Mouse (Mus musculus): Measurements from ENCODE around the gene Tgm2. TPM values are rescaled to one million over a fixed set of nuclear protein-coding genes. Genes with fewer than 3 reads are reported as not detected.
A peak's percentile ranks its signal among the peaks of the same experiment; 100 is the strongest.

Gene Tgm2
- polyA plus RNA-seq, 2 experiments = 34.6 to 41.9 TPM

DNA sequence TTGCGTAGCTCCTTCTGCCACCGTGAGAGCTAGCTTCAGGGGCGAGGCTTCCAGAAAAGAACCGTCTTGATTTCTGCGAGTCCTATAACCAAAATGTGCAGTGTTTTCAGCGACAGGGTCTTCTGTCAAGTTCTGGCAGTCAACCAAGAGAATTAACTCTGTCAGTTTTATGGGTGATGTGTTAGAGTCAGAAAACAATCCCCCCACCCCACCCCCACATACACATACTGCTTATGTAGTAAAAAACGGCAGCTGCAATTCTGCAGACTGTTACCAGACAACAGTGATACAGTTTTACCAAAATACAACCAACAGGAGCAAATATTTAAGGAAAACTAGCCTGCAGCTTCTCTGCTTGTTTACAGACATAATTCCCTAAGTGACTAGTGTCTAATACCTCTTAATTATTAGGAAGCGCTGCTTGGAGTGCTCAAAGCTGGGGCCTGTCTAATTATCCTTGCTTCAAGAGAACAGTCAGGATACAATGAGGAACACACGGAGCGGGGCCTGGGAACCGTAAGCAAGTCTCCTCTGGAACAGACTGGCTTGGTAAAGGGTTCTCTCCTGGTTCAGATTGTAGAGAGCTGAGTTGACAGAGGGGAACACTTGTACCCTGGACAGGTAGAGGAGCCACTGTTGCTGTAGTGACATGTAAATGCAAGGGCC, 40.1 kb upstream of the Tgm2 start:
- Histone ChIP-seq H3K9me3 (ENCODE audit: control insufficient read depth, low read length) (no peaks in the 10 kb centered on the region), H3K4me1 (replicated peaks; ENCODE audit: control insufficient read depth in 2 of 2, insufficient read depth in 2 of 2, low read length in 1 of 2) (no peaks in the 10 kb centered on the region), H3K4me2 (ENCODE audit: low read depth) (no peak overlapping the region), H3K27me3 (ENCODE audit: control insufficient read depth, insufficient read depth, low read length) (no peaks in the 10 kb centered on the region; the same call in 1 of the 2 replicates), H3K36me3 (replicated peaks; ENCODE audit: control insufficient read depth, insufficient read depth, low read depth) (no peaks in the 10 kb centered on the region), H3K27ac (no peak overlapping the region), H3K9ac (replicated peaks) (no peak overlapping the region), H3K4me3 (ENCODE audit: insufficient read depth in 1 of 2, low read depth in 2 of 2, low read length in 2 of 2) (no peak overlapping the region)
- ATAC-seq (ENCODE audit: insufficient read depth) (no peak), DNase-seq (ENCODE audit: low read depth in 3 of 3, low spot score in 3 of 3) (no peak)
- WGBS (ENCODE audit: insufficient replicate concordance) = 62% methylated on average over 11 of the region's 11 CpGs
- TF ChIP-seq CTCF (IDR thresholded peaks at IDR 0.05; ENCODE audit: low read depth) (no peak), EP300 (IDR thresholded peaks at IDR 0.05; ENCODE audit: low read depth) (no peak)

DNA sequence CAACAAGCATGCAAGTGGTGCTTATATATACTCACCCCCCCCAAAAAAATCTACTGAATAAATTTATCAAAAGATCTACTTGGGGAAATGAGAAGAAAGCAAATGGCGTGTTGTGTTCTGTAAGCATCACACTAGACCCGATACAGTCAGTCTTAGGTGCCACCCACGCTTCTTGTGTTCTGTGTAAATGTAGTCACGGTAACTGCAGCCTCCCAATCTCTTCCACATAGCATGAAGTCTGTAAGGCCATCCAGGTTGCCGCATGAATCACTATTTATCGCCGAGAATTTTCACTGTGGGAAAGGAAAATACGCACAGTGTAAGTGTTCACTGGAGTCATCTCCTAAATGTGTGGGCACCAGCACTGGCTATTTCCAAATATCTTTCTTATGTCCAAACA, 37.0 kb upstream of the Tgm2 start:
- H3K27me3 ChIP-seq (ENCODE audit: control insufficient read depth, insufficient read depth, low read length) = no peaks in the 10 kb centered on the region
- no peak for DNase-seq (ENCODE audit: low read depth in 3 of 3, low spot score in 3 of 3)
- H3K4me1 ChIP-seq (replicated peaks; ENCODE audit: control insufficient read depth in 2 of 2, insufficient read depth in 2 of 2, low read length in 1 of 2) = peaks cover 0 to 11% of the 10 kb centered on the region in 2 experiments; a peak in 2 of 4 replicates
- no peaks in the 10 kb centered on the region for H3K36me3 ChIP-seq (replicated peaks; ENCODE audit: control insufficient read depth, insufficient read depth, low read depth)
- no peak overlapping the region for H3K9ac ChIP-seq (replicated peaks)
- no peaks in the 10 kb centered on the region for H3K9me3 ChIP-seq (ENCODE audit: control insufficient read depth, low read length)
- no peak overlapping the region for H3K4me3 ChIP-seq (ENCODE audit: insufficient read depth in 1 of 2, low read depth in 2 of 2, low read length in 2 of 2)
- no peak overlapping the region for H3K4me2 ChIP-seq (ENCODE audit: low read depth)
- WGBS (ENCODE audit: insufficient replicate concordance) = 71% methylated on average over 8 of the region's 8 CpGs
- H3K27ac ChIP-seq = no peak overlapping the region
- no peak for ATAC-seq (ENCODE audit: insufficient read depth)
- TF ChIP-seq CTCF (IDR thresholded peaks at IDR 0.05; ENCODE audit: low read depth) = no peak
- TF ChIP-seq EP300 (IDR thresholded peaks at IDR 0.05; ENCODE audit: low read depth) = no peak

- WGBS (ENCODE audit: insufficient replicate concordance) = 55% methylated on average over 6 of the region's 6 CpGs
- H3K27me3 ChIP-seq (ENCODE audit: control insufficient read depth, insufficient read depth, low read length) = no peaks in the 10 kb centered on the region
- H3K36me3 ChIP-seq (replicated peaks; ENCODE audit: control insufficient read depth, insufficient read depth, low read depth) = no peaks in the 10 kb centered on the region
- H3K4me3 ChIP-seq (ENCODE audit: insufficient read depth in 1 of 2, low read depth in 2 of 2, low read length in 2 of 2) = no peak overlapping the region
- H3K9me3 ChIP-seq (ENCODE audit: control insufficient read depth, low read length) = no peaks in the 10 kb centered on the region
- H3K4me1 ChIP-seq (replicated peaks; ENCODE audit: control insufficient read depth in 2 of 2, insufficient read depth in 2 of 2, low read length in 1 of 2) = peaks cover 0 to 15% of the 10 kb centered on the region in 2 experiments; a peak in 2 of 4 replicates
- DNase-seq (ENCODE audit: low read depth in 3 of 3, low spot score in 3 of 3) (no peak), ATAC-seq (ENCODE audit: insufficient read depth) (no peak)
- H3K27ac ChIP-seq = no peak overlapping the region
- TF ChIP-seq EP300 (IDR thresholded peaks at IDR 0.05; ENCODE audit: low read depth) = no peak
- TF ChIP-seq CTCF (IDR thresholded peaks at IDR 0.05; ENCODE audit: low read depth) = no peak
- H3K9ac ChIP-seq (replicated peaks) = no peak overlapping the region
- no peak overlapping the region for H3K4me2 ChIP-seq (ENCODE audit: low read depth)
Observed at GRCm38 (mm10) chr2:158181932-158182331, 35.7 kb upstream of the Tgm2 start.

GRCm38 (mm10) chr2:158180797-158181196, 34.6 kb upstream of the Tgm2 start:
- DNase-seq (ENCODE audit: low read depth in 3 of 3, low spot score in 3 of 3) = no peak

GRCm38 (mm10) chr2:158179370-158180111, 33.3 kb upstream of the Tgm2 start:
- no peaks in the 10 kb centered on the region for H3K36me3 ChIP-seq (replicated peaks; ENCODE audit: control insufficient read depth, insufficient read depth, low read depth)
- 29% methylated on average over 18 of the region's 18 CpGs for WGBS (ENCODE audit: insufficient replicate concordance)
- H3K27me3 ChIP-seq (ENCODE audit: control insufficient read depth, insufficient read depth, low read length) = no peaks in the 10 kb centered on the region; the same call in 1 of the 2 replicates
- DNase-seq (ENCODE audit: low read depth in 3 of 3, low spot score in 3 of 3) (no peak), ATAC-seq (ENCODE audit: insufficient read depth) (no peak)
- peak overlapping the region; percentile 59 for H3K4me2 ChIP-seq (ENCODE audit: low read depth)
- no peak overlapping the region for H3K9ac ChIP-seq (replicated peaks)
- peak overlapping the region; percentile 26 to 44; a peak in 3 of 4 replicates for H3K4me3 ChIP-seq (ENCODE audit: insufficient read depth in 1 of 2, low read depth in 2 of 2, low read length in 2 of 2)
- H3K27ac ChIP-seq = no peak overlapping the region
- peaks cover 0 to 35% of the 10 kb centered on the region in 2 experiments; a peak in 2 of 4 replicates for H3K4me1 ChIP-seq (replicated peaks; ENCODE audit: control insufficient read depth in 2 of 2, insufficient read depth in 2 of 2, low read length in 1 of 2)
- TF ChIP-seq EP300 (IDR thresholded peaks at IDR 0.05; ENCODE audit: low read depth) (no peak), CTCF (IDR thresholded peaks at IDR 0.05; ENCODE audit: low read depth) (no peak)
- no peaks in the 10 kb centered on the region for H3K9me3 ChIP-seq (ENCODE audit: control insufficient read depth, low read length)

More at GRCm38 (mm10) chr2:158180797-158181196, 34.6 kb upstream of the Tgm2 start:
- Histone ChIP-seq H3K4me2 (ENCODE audit: low read depth) (no peak overlapping the region), H3K27ac (no peak overlapping the region), H3K27me3 (ENCODE audit: control insufficient read depth, insufficient read depth, low read length) (no peaks in the 10 kb centered on the region), H3K9me3 (ENCODE audit: control insufficient read depth, low read length) (no peaks in the 10 kb centered on the region), H3K4me3 (ENCODE audit: insufficient read depth in 1 of 2, low read depth in 2 of 2, low read length in 2 of 2) (no peak overlapping the region), H3K9ac (replicated peaks) (no peak overlapping the region), H3K36me3 (replicated peaks; ENCODE audit: control insufficient read depth, insufficient read depth, low read depth) (no peaks in the 10 kb centered on the region), H3K4me1 (replicated peaks; ENCODE audit: control insufficient read depth in 2 of 2, insufficient read depth in 2 of 2, low read length in 1 of 2) (peaks cover 0 to 24% of the 10 kb centered on the region in 2 experiments; a peak in 2 of 4 replicates)
- no peak for ATAC-seq (ENCODE audit: insufficient read depth)
- WGBS (ENCODE audit: insufficient replicate concordance) = 28% methylated on average over 9 of the region's 9 CpGs
- TF ChIP-seq EP300 (IDR thresholded peaks at IDR 0.05; ENCODE audit: low read depth) = no peak
- peak; percentile 94 for TF ChIP-seq CTCF (IDR thresholded peaks at IDR 0.05; ENCODE audit: low read depth)

Measured in liver, embryonic 14.5 days (tissue).